Mouse (Mus musculus): ENCODE data around the gene Phf5a. TPM values are rescaled to one million over a fixed set of nuclear protein-coding genes. Genes with fewer than 3 reads are reported as not detected.
A peak's percentile ranks its signal among the peaks of the same experiment; 100 is the strongest.
"Not testable (repeated sequence)": the region's sequence is repeated elsewhere in the genome, so short reads cannot be mapped to it uniquely, and the experiment has no call there.

Gene Phf5a
- polyA plus RNA-seq (2015; fragmentation: Nextera tagmentation; extraction: Ambion mirVana): 159 and 177 TPM in 2 replicates

DNA sequence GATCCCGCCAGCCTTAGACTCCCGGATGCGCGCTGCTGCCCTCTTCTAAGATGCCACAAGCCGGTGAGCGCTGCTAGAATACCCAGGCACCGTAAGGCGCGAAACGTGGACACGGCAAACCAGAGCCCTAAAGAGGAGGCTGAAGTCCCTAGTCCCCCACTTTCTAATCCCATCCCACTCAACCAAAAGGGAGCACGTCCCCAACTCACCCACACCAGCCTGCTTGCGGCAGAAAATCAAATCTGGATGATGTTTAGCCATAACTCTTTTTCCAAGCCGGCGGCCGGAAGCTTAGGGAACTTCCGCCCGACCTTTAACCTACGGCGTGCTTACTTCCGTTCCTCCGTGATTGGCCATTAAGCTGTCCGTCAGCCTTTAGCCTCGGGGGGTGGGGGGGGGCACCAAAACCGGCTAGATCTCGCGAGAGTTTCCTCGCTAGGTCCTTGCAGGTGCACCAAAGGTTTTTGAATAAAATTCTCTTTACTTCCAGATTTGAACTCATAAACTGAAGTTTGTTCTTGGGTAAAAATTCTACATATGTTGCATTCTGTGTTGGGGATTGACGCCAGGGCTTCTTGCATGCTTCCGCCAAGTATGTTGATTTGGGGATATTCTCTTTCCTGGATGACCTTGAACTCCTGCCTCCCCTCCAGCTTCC lies at the start of gene Phf5a:
TSS of gene Phf5a (minus strand) at position 308 of the 658 bp plus-strand sequence.
- Histone ChIP-seq H3K36me3 (ENCODE audit: poor library complexity, severe bottlenecking) (peaks cover 41% of the 10 kb centered on the region), H3K9me3 (replicated peaks) (no peaks in the 10 kb centered on the region), H3K27me3 (no peaks in the 10 kb centered on the region), H3K27ac (peak within 1 kb of the TSS; percentile 98), H3K4me1 (peaks cover 30% of the 10 kb centered on the region), H3K4me3 (peak within 1 kb of the TSS; percentile 98), H3K4me2 (peak within 1 kb of the TSS; percentile 85), H3K9ac (peak within 1 kb of the TSS; percentile 87)
- ATAC-seq: peak; percentile 88
- under 1% methylated on average over 30 of the region's 30 CpGs for WGBS

DNA sequence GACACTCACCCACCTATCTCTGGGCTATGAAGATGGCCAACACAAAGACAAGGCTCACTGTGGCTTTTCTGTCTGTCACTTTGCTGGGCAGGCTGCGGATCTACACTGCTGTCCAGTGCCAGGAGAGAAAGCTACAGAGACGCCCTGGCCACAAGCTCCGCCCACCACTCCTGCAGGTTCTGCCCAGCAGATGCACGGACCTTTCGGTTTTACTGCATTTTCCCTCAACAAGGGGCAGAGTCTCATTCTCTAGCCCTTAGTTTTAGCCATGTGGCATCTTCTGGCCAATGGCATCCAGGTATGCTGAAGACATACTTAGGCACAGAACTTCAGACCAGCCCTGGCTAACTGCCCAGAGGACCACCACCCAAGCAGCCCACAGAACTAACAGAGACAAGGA lies 49.5 kb upstream of the Phf5a start:
- H3K9ac ChIP-seq: peak overlapping the region; percentile 2; the same call in 1 of the 2 replicates
- H3K27me3 ChIP-seq: no peaks in the 10 kb centered on the region
- no peak for ATAC-seq
- peaks cover 21% of the 10 kb centered on the region for H3K4me1 ChIP-seq
- H3K36me3 ChIP-seq (ENCODE audit: poor library complexity, severe bottlenecking): peaks cover 22% of the 10 kb centered on the region
- H3K27ac ChIP-seq: no peak overlapping the region; the same call in 1 of the 2 replicates
- H3K4me2 ChIP-seq: no peak overlapping the region
- WGBS: 70% methylated on average over 5 of the region's 5 CpGs
- no peak overlapping the region for H3K4me3 ChIP-seq
- H3K9me3 ChIP-seq (replicated peaks): no peaks in the 10 kb centered on the region

DNA sequence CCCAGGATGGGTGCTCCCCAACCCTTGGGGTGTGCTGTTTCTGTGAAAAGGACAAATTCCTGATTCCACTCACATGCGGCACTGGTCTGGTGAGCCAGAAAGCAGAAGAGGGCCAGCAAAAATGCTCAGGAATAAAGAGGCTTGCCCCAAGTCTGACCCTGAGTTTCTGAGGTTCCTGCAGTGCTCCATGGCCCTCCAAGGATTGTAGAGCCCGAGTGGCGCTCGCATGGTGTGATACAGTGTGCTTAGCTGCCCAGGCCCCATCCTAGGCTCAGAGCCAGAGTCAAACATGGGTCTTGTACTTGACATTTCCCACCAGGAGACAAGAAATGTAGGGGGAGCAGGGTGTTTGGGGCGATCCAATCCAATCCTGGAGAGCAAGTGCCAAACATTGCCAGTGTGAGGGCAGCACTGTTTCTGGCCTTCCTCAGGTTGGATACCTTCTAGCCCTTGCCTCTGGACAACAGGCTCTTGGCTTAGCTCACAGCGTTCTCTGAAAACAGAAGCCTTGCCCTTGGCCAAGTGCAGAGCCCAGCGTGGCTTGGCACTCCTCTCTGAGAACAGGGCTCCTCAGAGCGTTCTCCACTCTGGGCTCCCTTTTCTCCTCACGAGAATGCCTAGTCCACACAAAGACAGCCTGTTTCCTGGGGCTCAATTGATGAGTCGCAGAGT lies 49.0 kb upstream of the Phf5a start:
- peaks cover 28% of the 10 kb centered on the region for H3K36me3 ChIP-seq (ENCODE audit: poor library complexity, severe bottlenecking)
- ATAC-seq: no peak
- H3K4me3 ChIP-seq: no peak overlapping the region
- 0 out of 2 replicates have a peak overlapping the region, but pooled peaks have one; percentile 2 for H3K9ac ChIP-seq
- no peak overlapping the region for H3K4me2 ChIP-seq
- no peaks in the 10 kb centered on the region for H3K9me3 ChIP-seq (replicated peaks)
- H3K27ac ChIP-seq: no peak overlapping the region; the same call in 1 of the 2 replicates
- 87% methylated on average over 10 of the region's 10 CpGs for WGBS
- H3K4me1 ChIP-seq: peaks cover 21% of the 10 kb centered on the region
- no peaks in the 10 kb centered on the region for H3K27me3 ChIP-seq

DNA sequence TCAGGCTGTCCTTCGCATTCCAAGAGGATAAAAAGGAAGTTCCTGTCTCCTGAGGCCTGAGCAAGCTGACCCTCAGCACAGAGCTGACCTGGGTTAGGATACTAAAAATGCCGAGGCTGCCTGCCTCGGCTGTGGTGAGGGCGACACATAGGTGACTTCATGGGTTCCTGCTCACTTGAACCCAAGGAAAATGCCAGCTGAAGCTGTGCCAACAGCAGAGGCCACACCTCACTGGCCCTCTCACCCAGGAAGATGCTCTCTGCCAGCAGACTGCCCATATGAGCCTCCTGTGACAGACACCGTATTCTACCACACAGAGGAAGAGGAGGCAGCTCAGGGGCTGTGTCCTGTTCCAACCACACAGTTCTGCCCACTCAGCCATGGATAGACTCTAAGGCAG lies 47.4 kb upstream of the Phf5a start:
- H3K9ac ChIP-seq: no peak overlapping the region
- peaks cover 44% of the 10 kb centered on the region for H3K36me3 ChIP-seq (ENCODE audit: poor library complexity, severe bottlenecking)
- no peak overlapping the region for H3K4me3 ChIP-seq
- H3K9me3 ChIP-seq (replicated peaks): no peaks in the 10 kb centered on the region
- no peak overlapping the region for H3K27ac ChIP-seq
- H3K4me2 ChIP-seq: no peak overlapping the region
- H3K4me1 ChIP-seq: peaks cover 6% of the 10 kb centered on the region
- ATAC-seq: no peak
- WGBS: 85% methylated on average over 5 of the region's 5 CpGs
- H3K27me3 ChIP-seq: no peaks in the 10 kb centered on the region

DNA sequence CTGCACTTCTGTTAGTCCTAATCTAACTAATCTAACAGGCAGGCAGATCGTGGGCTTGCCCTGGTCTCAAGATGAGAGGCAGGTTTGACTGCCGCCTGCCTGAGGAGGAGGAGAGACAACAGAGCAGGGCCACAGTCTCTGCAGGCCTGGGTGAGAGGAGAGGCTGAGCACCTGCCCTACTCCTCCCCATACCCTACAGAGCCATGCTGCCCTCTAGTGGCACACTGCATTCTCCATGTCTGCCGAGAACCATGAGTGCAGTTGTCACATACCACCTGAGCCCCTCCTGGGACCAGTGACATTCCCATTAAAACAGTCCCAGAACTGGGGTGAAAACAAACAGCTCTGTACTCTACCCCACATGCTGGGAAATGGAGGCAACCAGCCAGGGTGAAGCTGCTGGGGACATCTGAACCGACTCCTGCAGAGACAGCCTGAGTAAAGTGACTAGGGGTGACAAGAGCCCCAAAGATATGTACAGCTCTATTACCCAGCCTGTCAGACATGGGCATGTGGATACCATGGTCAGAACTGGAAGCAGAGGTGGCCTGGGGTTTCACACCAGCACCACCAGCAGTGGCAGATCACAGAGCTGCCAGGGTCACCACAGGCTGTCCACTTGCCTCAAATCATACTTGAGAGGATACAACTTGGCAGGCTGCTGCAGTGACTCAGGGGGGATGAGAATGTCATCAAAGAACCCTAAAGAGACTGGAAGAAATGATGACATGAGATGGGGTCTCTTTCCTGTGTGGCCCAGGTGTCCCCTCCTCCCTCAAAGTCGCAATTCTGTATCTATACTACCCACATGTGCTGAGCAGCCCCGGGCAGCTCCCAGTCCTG lies 46.1 kb upstream of the Phf5a start:
- Histone ChIP-seq H3K9me3 (replicated peaks) (no peaks in the 10 kb centered on the region), H3K27ac (no peak overlapping the region), H3K9ac (no peak overlapping the region), H3K27me3 (no peaks in the 10 kb centered on the region), H3K4me3 (no peak overlapping the region), H3K36me3 (ENCODE audit: poor library complexity, severe bottlenecking) (peaks cover 56% of the 10 kb centered on the region), H3K4me2 (no peak overlapping the region), H3K4me1 (peaks cover 4% of the 10 kb centered on the region; the same call in 1 of the 2 replicates)
- 0 out of 2 replicates have a peak, but pooled peaks have one; percentile 37 for ATAC-seq
- WGBS: 61% methylated on average over 6 of the region's 6 CpGs

DNA sequence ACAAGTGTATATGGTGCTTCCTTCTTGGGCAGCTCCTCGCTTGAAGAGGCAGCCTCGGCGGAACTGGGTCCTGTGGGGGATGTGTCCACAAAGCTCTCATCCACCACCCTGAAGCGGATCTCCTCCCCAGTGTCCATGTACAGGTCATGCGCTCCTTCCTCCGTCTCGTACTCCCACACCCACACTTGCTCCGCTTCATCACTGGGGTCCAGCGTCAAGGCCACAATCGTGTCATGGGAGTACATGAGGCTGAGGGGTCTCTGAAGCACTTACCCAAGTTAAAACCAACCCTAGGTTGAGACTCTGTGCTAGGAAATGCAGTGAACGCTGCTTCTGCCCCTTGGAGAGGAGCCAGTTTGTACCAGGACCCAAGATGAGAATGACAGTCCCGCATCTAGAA lies 45.5 kb upstream of the Phf5a start:
- H3K4me2 ChIP-seq: no peak overlapping the region
- H3K9me3 ChIP-seq (replicated peaks): no peaks in the 10 kb centered on the region
- H3K27ac ChIP-seq: no peak overlapping the region
- no peak overlapping the region for H3K4me3 ChIP-seq
- peaks cover 4% of the 10 kb centered on the region; the same call in 1 of the 2 replicates for H3K4me1 ChIP-seq
- H3K36me3 ChIP-seq (ENCODE audit: poor library complexity, severe bottlenecking): peaks cover 63% of the 10 kb centered on the region
- no peaks in the 10 kb centered on the region for H3K27me3 ChIP-seq
- H3K9ac ChIP-seq: no peak overlapping the region
- no peak for ATAC-seq
- WGBS: 91% methylated on average over 12 of the region's 12 CpGs

DNA sequence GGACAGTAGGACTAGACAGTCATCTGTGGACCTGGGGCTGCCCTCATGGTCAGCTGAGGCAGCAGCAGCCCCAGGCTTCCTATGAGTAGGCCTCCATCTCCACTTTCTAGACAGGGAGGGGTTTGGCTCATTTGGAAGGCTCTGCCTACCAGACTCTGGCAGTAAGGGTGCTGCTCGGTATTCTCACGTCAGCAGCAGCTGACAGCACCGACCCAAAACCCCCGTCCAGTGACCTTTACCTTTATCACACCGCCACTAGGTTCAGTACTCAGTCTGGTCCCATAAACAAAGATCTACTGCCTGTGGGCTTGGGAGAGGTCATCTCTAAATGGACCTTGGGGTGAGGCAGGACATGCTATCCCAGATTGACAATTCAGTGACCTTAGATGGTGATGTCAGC lies 44.0 kb upstream of the Phf5a start:
- H3K27me3 ChIP-seq: no peaks in the 10 kb centered on the region
- H3K4me2 ChIP-seq: no peak overlapping the region
- H3K4me3 ChIP-seq: no peak overlapping the region
- H3K27ac ChIP-seq: no peak overlapping the region
- H3K36me3 ChIP-seq (ENCODE audit: poor library complexity, severe bottlenecking): peaks cover 78% of the 10 kb centered on the region
- ATAC-seq: no peak
- no peak overlapping the region for H3K9ac ChIP-seq
- H3K9me3 ChIP-seq (replicated peaks): no peaks in the 10 kb centered on the region
- WGBS: 81% methylated on average over 5 of the region's 5 CpGs
- no peaks in the 10 kb centered on the region for H3K4me1 ChIP-seq

DNA sequence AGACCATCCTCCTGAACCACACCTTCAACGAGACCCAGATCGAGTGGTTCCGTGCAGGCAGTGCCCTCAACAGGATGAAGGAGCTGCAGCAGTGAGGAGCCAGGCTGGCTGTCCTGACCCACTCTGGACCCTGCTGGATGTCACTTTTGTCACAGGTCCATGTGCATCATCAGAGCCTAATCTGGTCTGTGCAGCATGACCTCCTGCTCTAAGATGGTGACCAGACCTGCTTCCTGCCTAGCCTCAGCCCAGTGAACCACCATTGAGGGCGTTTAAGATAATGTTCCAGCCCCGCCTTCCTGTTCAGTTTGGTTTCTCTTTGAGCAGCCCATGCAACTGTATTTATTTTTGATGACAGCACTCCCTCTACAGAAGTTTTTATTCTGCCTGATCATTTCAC lies 43.0 kb upstream of the Phf5a start:
- Histone ChIP-seq H3K4me3 (no peak overlapping the region), H3K36me3 (ENCODE audit: poor library complexity, severe bottlenecking) (peaks cover 88% of the 10 kb centered on the region), H3K9ac (no peak overlapping the region), H3K9me3 (replicated peaks) (no peaks in the 10 kb centered on the region), H3K4me1 (no peaks in the 10 kb centered on the region), H3K27me3 (no peaks in the 10 kb centered on the region), H3K27ac (no peak overlapping the region), H3K4me2 (no peak overlapping the region)
- WGBS: 89% methylated on average over 5 of the region's 5 CpGs
- no peak for ATAC-seq

DNA sequence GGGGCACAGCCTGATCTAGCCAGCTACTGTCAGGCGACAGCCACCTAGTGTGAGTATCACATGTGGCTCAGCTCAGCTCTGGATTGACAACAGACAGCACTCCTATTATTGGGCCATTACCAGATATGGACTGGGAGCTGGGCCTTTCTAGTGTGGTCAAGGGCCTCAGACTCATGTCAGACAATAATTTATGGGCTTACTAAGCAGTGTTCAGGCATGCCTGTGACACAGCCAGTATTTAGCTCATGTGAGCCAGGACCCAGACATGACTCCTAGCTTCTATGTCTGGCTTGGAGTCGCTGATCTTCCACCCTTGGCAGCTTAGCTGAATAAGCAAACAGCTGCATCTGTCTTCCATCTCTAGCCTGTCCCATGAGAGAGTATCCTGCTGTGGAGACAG lies 40.8 kb upstream of the Phf5a start:
- H3K27me3 ChIP-seq: no peaks in the 10 kb centered on the region
- H3K9ac ChIP-seq: no peak overlapping the region
- no peak overlapping the region for H3K4me3 ChIP-seq
- WGBS: 85% methylated on average over 2 of the region's 2 CpGs
- H3K36me3 ChIP-seq (ENCODE audit: poor library complexity, severe bottlenecking): peaks cover 98% of the 10 kb centered on the region
- no peak for ATAC-seq
- H3K9me3 ChIP-seq (replicated peaks): no peaks in the 10 kb centered on the region
- H3K4me2 ChIP-seq: no peak overlapping the region
- H3K4me1 ChIP-seq: no peaks in the 10 kb centered on the region
- no peak overlapping the region for H3K27ac ChIP-seq

DNA sequence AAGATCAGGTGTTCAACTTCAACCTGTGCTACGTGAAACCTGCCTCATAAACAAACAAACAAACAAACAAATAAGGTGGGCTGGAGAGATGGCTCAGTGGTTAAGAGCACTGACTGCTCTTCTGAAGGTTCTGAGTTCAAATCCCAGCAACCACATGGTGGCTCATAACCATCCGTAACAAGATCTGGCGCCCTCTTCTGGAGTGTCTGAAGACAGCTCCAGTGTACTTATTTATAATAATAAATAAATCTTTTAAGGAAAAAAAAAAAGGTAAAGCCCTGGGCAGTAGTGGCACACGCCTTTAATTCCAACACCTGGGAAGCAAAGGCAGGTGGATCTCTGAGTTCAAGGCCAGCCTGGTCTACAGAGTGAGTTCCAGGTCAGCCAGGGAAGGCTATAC lies 37.1 kb upstream of the Phf5a start:
- H3K27me3 ChIP-seq; ATAC-seq; H3K4me1 ChIP-seq; H3K9me3 ChIP-seq (replicated peaks); H3K27ac ChIP-seq; H3K4me3 ChIP-seq; H3K9ac ChIP-seq; H3K4me2 ChIP-seq: not testable (repeated sequence)
- H3K36me3 ChIP-seq (ENCODE audit: poor library complexity, severe bottlenecking): peaks cover 98% of the 10 kb centered on the region
- WGBS: 92% methylated on average over 4 of the region's 4 CpGs

DNA sequence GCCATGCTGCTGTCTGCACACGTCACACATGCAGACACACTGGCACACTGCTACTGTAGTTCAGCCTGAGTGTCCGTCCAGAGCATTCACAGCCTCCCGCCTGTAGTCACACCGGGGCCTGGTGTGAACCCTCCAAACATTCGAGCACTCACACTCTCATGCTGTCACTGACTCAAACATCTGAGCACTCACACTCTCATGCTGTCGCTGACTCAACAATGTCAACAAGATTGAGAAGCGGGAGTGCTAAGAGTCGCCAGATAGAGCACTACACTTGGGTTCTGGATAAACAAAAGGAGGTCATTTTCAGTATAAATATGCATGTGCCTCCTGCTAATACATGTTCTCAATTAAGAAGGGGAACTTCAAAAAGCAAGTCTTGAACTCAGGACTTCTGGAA lies 36.2 kb upstream of the Phf5a start:
- H3K9ac ChIP-seq: no peak overlapping the region
- peaks cover 98% of the 10 kb centered on the region for H3K36me3 ChIP-seq (ENCODE audit: poor library complexity, severe bottlenecking)
- ATAC-seq: no peak
- no peak overlapping the region for H3K27ac ChIP-seq
- H3K4me1 ChIP-seq: no peaks in the 10 kb centered on the region
- H3K4me2 ChIP-seq: no peak overlapping the region
- H3K4me3 ChIP-seq: no peak overlapping the region
- 95% methylated on average over 8 of the region's 8 CpGs for WGBS
- no peaks in the 10 kb centered on the region for H3K27me3 ChIP-seq
- H3K9me3 ChIP-seq (replicated peaks): no peaks in the 10 kb centered on the region

DNA sequence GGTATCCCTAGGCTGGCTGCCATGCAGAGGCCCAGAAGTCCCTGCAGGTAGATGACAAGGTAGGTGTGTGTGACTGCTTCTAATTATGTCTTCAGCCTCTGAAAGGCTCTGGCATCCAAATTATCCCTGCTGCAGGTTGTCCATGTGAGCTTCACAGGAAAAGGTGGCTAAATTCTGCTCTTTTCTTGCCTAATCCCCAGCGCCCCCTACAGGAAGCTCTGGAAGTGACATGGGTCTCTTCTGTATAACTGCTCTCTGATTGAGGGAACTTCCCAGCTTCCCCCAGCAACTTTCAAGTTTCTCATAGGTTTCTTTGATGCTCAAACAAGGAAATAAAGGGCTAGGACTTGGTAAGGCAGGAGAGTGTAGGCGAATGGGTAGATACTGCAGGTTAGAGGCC lies 33.2 kb upstream of the Phf5a start:
- Histone ChIP-seq H3K27ac (no peak overlapping the region), H3K4me1 (no peaks in the 10 kb centered on the region), H3K4me2 (no peak overlapping the region), H3K4me3 (no peak overlapping the region), H3K9ac (no peak overlapping the region), H3K36me3 (ENCODE audit: poor library complexity, severe bottlenecking) (peaks cover 98% of the 10 kb centered on the region), H3K27me3 (no peaks in the 10 kb centered on the region), H3K9me3 (replicated peaks) (no peaks in the 10 kb centered on the region)
- 34% methylated on average over 2 of the region's 2 CpGs for WGBS
- ATAC-seq: no peak

All from forebrain, embryonic 13.5 days (tissue).